Mouse (Mus musculus) bone marrow, adult 2 months (tissue): ENCODE measurements at regions not wholly inside any gene's neighbourhood (a gene's known extent, or its start where the extent isn't known, plus 50 kb on each side); places are given as distances from the start of the nearest gene placed in this dataset.

Experiments
- CTCF ChIP-seq: fragments of 200-500 bp; IDR thresholded peaks from 2 replicates; pipeline ENCODE4 v1.5.1; 2011; ENCODE audit warnings: low read length, control low read depth; ENCODE audit not compliant: control insufficient read depth, insufficient read depth
- POLR2A ChIP-seq: fragments of 200-500 bp; IDR thresholded peaks from 2 replicates; pipeline ENCODE4 v1.6.1; 2011; ENCODE audit warnings: low read depth, mild to moderate bottlenecking, control low read depth, low read length, borderline replicate concordance; ENCODE audit not compliant: control insufficient read depth

DNA sequence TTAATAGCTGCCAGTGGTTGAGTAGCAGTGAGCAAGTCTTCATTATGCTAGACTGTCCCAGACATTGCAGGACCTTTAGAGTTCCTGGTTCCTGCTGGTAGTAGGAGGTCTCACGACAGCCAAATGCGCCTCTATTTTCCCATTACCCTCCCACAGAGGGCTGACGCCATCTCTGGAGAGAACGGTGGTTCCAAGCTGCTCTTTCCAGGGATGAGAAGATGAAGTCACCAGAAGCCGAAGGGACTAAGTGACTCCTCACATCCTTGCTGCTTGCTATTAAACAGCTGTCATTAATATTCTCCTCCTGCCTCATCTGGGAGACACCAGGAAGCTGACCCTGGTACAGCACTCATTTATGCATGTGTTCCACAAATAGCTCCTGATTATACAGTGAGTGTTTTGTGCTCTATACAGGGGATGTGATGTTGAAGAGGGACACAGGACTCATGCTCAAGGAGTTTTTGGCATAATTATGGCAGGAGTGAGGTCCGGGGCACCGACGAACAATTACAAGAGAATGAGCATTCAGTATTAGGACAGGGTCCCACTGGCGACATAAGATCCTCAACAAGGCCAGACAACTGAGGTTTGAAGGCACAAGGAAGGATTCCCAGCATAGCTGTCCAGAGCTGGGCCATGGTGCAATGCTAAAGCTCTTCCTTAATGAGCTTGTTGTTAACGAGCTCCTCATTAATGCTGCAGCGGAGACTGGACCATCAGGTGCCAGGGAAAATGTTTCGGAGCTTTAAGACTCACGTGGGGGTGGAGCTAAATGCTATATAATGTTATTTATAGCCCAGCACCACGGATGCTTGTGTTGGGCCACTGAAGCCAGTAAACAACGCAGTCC is 145.6 kb downstream of the Kit start:
- TF ChIP-seq CTCF (no peak), POLR2A (no peak)
